Mouse (Mus musculus) kidney, adult 2 months (tissue): ENCODE measurements around the gene Clstn3.

ENCODE experiments used
- CTCF ChIP-seq: fragments of 200-500 bp; conservative IDR thresholded peaks from 2 replicates; pipeline ENCODE4 v1.5.1; 2011; ENCODE audit warnings: low read depth, mild to moderate bottlenecking, control low read depth, low read length, moderate library complexity, mixed read lengths; ENCODE audit not compliant: insufficient read depth, insufficient read length
- POLR2A ChIP-seq: fragments of 200-500 bp; IDR thresholded peaks from one replicate; pipeline ENCODE4 v1.6.1; 2011; ENCODE audit warnings: low read depth, low read length, control low read depth

- TF ChIP-seq CTCF (no peak), POLR2A (no peak)
These were observed 6.1 kb downstream of the Clstn3 start for GRCm38 (mm10) chr6:124458505-124458904.
